Mouse (Mus musculus) kidney, adult 2 months (tissue): ENCODE data around the gene Wdr61. TPM values are rescaled to one million over a fixed set of nuclear protein-coding genes. Genes with fewer than 3 reads are reported as not detected.

Source experiments
- DNase-seq: peaks from one replicate; pipeline ENCODE4 v3.0.0; 2021
- H3K27ac ChIP-seq: fragments of 200-500 bp; 2 replicates; pipeline ENCODE4 v1.5.1; 2012; ENCODE audit warnings: low read depth, low read length, control low read depth, inconsistent platforms; ENCODE audit not compliant: insufficient read depth
- H3K27me3 ChIP-seq: fragments of 200-500 bp; replicated peaks from 2 replicates; pipeline ENCODE4 v1.6.1; 2012; ENCODE audit warnings: mild to moderate bottlenecking, moderate library complexity, low read length, inconsistent platforms; ENCODE audit not compliant: control insufficient read depth, insufficient read depth
- H3K36me3 ChIP-seq: fragments of 200-500 bp; 2 replicates; pipeline ENCODE4 v1.6.1; 2012; ENCODE audit warnings: mild to moderate bottlenecking, moderate library complexity, low read length, inconsistent platforms; ENCODE audit not compliant: control insufficient read depth, insufficient read depth
- H3K4me1 ChIP-seq: fragments of 200-500 bp; 2 replicates; pipeline ENCODE4 v1.6.1; 2011; ENCODE audit warnings: low read length; ENCODE audit not compliant: control insufficient read depth, insufficient read depth
- H3K4me3 ChIP-seq: fragments of 200-500 bp; 2 replicates; pipeline ENCODE4 v1.5.1; 2011; ENCODE audit warnings: mild to moderate bottlenecking, low read depth, low read length, control low read depth; ENCODE audit not compliant: insufficient read depth
- CTCF ChIP-seq: fragments of 200-500 bp; conservative IDR thresholded peaks from 2 replicates; pipeline ENCODE4 v1.5.1; 2011; ENCODE audit warnings: low read depth, mild to moderate bottlenecking, control low read depth, low read length, moderate library complexity, mixed read lengths; ENCODE audit not compliant: insufficient read depth, insufficient read length
- POLR2A ChIP-seq: fragments of 200-500 bp; IDR thresholded peaks from one replicate; pipeline ENCODE4 v1.6.1; 2011; ENCODE audit warnings: low read depth, low read length, control low read depth
- WGBS: fragments of 180-500 bp; shearing (Covaris S2); methylation state at CpG from one replicate; pipeline ENCODE4 v1.1.7; 2018; 5-methylcytosine and 5-hydroxymethylcytosine counted together
- polyA plus RNA-seq: library from polyadenylated mRNA; depleted of rRNA; stranded (reverse); fragments of >200 nt; gene quantifications from 2 replicates; pipeline ENCODE4 v1.2.3, GENCODE M21; 2012

The Wdr61 gene
- polyA plus RNA-seq, 1 experiment = 51.9 TPM

DNA sequence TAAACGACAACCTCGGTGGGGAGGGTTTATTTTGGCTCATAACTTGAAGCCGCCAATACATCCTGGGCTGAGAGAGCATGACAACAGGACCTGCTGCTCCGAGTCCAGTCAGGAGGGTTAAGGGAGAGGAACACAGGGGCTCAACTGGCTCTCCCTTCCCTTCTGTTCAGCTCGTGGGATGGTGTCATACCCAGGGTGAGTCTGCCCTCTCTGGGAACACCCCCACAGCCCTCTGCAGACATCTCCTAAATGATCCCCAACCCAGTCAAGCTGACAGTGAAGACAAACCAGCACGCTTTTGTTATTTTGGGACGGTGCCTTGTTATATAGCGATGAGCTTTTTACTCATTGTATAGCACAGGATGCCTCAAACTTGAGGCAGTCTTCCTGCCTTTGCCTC is 44.9 kb downstream of the Wdr61 start:
- TF ChIP-seq POLR2A (no peak), CTCF (no peak)
- Histone ChIP-seq H3K27ac (no peak overlapping the region), H3K36me3 (no peaks in the 10 kb centered on the region), H3K4me1 (no peaks in the 10 kb centered on the region), H3K27me3 (no peaks in the 10 kb centered on the region), H3K4me3 (no peak overlapping the region)
- 55% methylated on average over 8 of the region's 8 CpGs for WGBS
- DNase-seq = no peak

- H3K36me3 ChIP-seq = no peaks in the 10 kb centered on the region
- 51% methylated on average over 14 of the region's 14 CpGs for WGBS
- H3K4me3 ChIP-seq = no peak overlapping the region
- no peaks in the 10 kb centered on the region for H3K4me1 ChIP-seq
- no peak overlapping the region for H3K27ac ChIP-seq
- peak; percentile 63 for DNase-seq
- TF ChIP-seq CTCF = no peak
- TF ChIP-seq POLR2A = no peak
- H3K27me3 ChIP-seq = no peaks in the 10 kb centered on the region
Observed at GRCm38 (mm10) chr9:54687246-54688236, 46.8 kb downstream of the Wdr61 start.

- no peaks in the 10 kb centered on the region for H3K4me1 ChIP-seq
- TF ChIP-seq POLR2A = no peak
- TF ChIP-seq CTCF = no peak
- DNase-seq = no peak
- H3K27me3 ChIP-seq = no peaks in the 10 kb centered on the region
- H3K36me3 ChIP-seq = no peaks in the 10 kb centered on the region
- no peak overlapping the region for H3K4me3 ChIP-seq
- 77% methylated on average over 7 of the region's 7 CpGs for WGBS
- H3K27ac ChIP-seq = no peak overlapping the region
Observed at GRCm38 (mm10) chr9:54683814-54684605, 50.3 kb downstream of the Wdr61 start.

- DNase-seq = no peak
- H3K4me1 ChIP-seq = no peaks in the 10 kb centered on the region
- no peaks in the 10 kb centered on the region for H3K27me3 ChIP-seq
- 46% methylated on average over 2 of the region's 4 CpGs for WGBS
- no peak overlapping the region for H3K27ac ChIP-seq
- no peaks in the 10 kb centered on the region for H3K36me3 ChIP-seq
- no peak overlapping the region for H3K4me3 ChIP-seq
- TF ChIP-seq CTCF (no peak), POLR2A (no peak)
Observed at GRCm38 (mm10) chr9:54682846-54683245, 51.5 kb downstream of the Wdr61 start.

- DNase-seq = peak; percentile 68
- no peak overlapping the region for H3K4me3 ChIP-seq
- H3K27ac ChIP-seq = no peak overlapping the region
- H3K36me3 ChIP-seq = no peaks in the 10 kb centered on the region
- WGBS = 4% methylated on average over 14 of the region's 14 CpGs
- TF ChIP-seq CTCF (peak; percentile 79), POLR2A (no peak)
- H3K27me3 ChIP-seq = no peaks in the 10 kb centered on the region
- H3K4me1 ChIP-seq = no peaks in the 10 kb centered on the region
Observed at GRCm38 (mm10) chr9:54676531-54676986, 57.8 kb downstream of the Wdr61 start.

DNA sequence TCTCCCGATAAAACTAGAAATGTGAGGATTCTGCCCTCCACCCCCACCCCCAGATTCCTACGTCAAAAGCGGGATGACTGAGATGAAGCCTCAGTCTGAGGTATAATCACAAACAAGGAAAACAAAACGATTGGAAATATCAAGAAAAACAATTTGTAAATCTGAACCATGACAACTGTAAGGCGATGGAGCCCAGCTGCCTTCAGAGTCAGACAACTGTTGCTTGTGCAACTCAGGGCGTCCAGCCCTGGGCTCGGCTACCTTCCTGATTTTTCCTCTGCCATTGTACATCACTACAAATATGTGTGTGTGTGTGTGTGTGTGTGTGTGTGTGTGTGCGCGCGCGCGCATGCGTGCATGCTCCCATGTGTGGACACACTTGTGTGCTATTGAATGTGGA is 60.4 kb downstream of the Wdr61 start:
- Histone ChIP-seq H3K36me3 (no peaks in the 10 kb centered on the region), H3K4me1 (no peaks in the 10 kb centered on the region), H3K27ac (no peak overlapping the region), H3K4me3 (no peak overlapping the region), H3K27me3 (no peaks in the 10 kb centered on the region)
- WGBS = 89% methylated on average over 13 of the region's 13 CpGs
- no peak for DNase-seq
- TF ChIP-seq POLR2A (no peak), CTCF (no peak)

GRCm38 (mm10) chr9:54671962-54672361 is 62.4 kb downstream of the Wdr61 start:
- Histone ChIP-seq H3K27ac (no peak overlapping the region), H3K4me1 (no peaks in the 10 kb centered on the region), H3K36me3 (no peaks in the 10 kb centered on the region), H3K27me3 (no peaks in the 10 kb centered on the region), H3K4me3 (no peak overlapping the region)
- no peak for DNase-seq
- no peak for TF ChIP-seq POLR2A
- TF ChIP-seq CTCF = no peak
- 68% methylated on average over 3 of the region's 3 CpGs for WGBS
